22 mouse cellular contexts compared by ENCODE assay signal in genomic region chr13:51369354-51369753, GRCm38 (mm10).
"Had no signal": no experiment of that assay in that cellular context is flagged by ENCODE, and none has a peak within 500 bp of the region (broad histone marks: within the 10 kb centered on the region; RNA-seq: fewer than 3 reads in every experiment).

No protein-coding gene starts in this region.

- ATAC-seq: hindbrain, embryonic 16.5 days; hindbrain, postnatal 0 days; inflammation-experienced regulatory T-cells, adult 6 months; intestine, embryonic 15.5 days; intestine, embryonic 16.5 days; intestine, postnatal 0 days had no signal

- DNase-seq: heart, postnatal 10 days; heart, postnatal 14 days; heart, postnatal 36 days; heart, postnatal 4 days; kidney, adult 11 months; kidney, adult 18-20 months; kidney, adult 2 months; kidney, adult 8-10 months; kidney, adult 9 months; kidney, postnatal 10 days; kidney, postnatal 14 days; kidney, postnatal 25 days; kidney, postnatal 36 days; kidney, postnatal 4 days; layer of hippocampus, adult 9-11 months; layer of hippocampus, postnatal 36 days had no signal
